Mouse (Mus musculus): ENCODE measurements around the gene Akr1c18. TPM values are rescaled to one million over a fixed set of nuclear protein-coding genes. Genes with fewer than 3 reads are reported as not detected.
"Not testable (repeated sequence)": the region's sequence is repeated elsewhere in the genome, so short reads cannot be mapped to it uniquely, and the experiment has no call there.

Akr1c18 gene
- polyA plus RNA-seq (2015; fragmentation: Nextera tagmentation; extraction: Ambion mirVana), result 0.27 TPM in 1 of 2 replicates, not detected in the other

GRCm38 (mm10) chr13:4150518-4150917, at the start of gene Akr1c18:
Gene Akr1c18 (minus strand): TSS chr13:4150654.
- Histone ChIP-seq H3K36me3 (ENCODE audit: poor library complexity, severe bottlenecking) (no peaks in the 10 kb centered on the region), H3K4me3 (no peak within 1 kb of the TSS), H3K4me1 (no peaks in the 10 kb centered on the region), H3K27ac (no peak within 1 kb of the TSS), H3K4me2 (no peak within 1 kb of the TSS), H3K9me3 (replicated peaks) (no peaks in the 10 kb centered on the region), H3K27me3 (no peaks in the 10 kb centered on the region), H3K9ac (no peak within 1 kb of the TSS)
- WGBS, result 75% methylated on average over 5 of the region's 5 CpGs
- no peak for ATAC-seq

GRCm38 (mm10) chr13:4192511-4192910, 42.1 kb upstream of the Akr1c18 start:
- 78% methylated on average over 3 of the region's 3 CpGs for WGBS
- H3K27me3 ChIP-seq, result no peaks in the 10 kb centered on the region
- no peaks in the 10 kb centered on the region for H3K36me3 ChIP-seq (ENCODE audit: poor library complexity, severe bottlenecking)
- no peaks in the 10 kb centered on the region for H3K9me3 ChIP-seq (replicated peaks)
- H3K4me1 ChIP-seq, result no peaks in the 10 kb centered on the region
- ATAC-seq, result no peak
- H3K4me2 ChIP-seq, result no peak overlapping the region
- H3K4me3 ChIP-seq, result no peak overlapping the region
- no peak overlapping the region for H3K9ac ChIP-seq
- no peak overlapping the region for H3K27ac ChIP-seq

- WGBS, result 51% methylated on average over 3 of the region's 3 CpGs
Observed at GRCm38 (mm10) chr13:4190904-4191303, 40.5 kb upstream of the Akr1c18 start, which contains the start of gene Akr1c13. Gene Akr1c13 (plus strand): TSS chr13:4191150.

GRCm38 (mm10) chr13:4188174-4188573, 37.7 kb upstream of the Akr1c18 start:
- H3K4me1 ChIP-seq, result no peaks in the 10 kb centered on the region
- no peak overlapping the region for H3K9ac ChIP-seq
- no peaks in the 10 kb centered on the region for H3K36me3 ChIP-seq (ENCODE audit: poor library complexity, severe bottlenecking)
- ATAC-seq, result no peak
- H3K27me3 ChIP-seq, result no peaks in the 10 kb centered on the region
- H3K4me2 ChIP-seq, result no peak overlapping the region
- H3K4me3 ChIP-seq, result no peak overlapping the region
- H3K27ac ChIP-seq, result no peak overlapping the region
- no peaks in the 10 kb centered on the region for H3K9me3 ChIP-seq (replicated peaks)
- WGBS, result 93% methylated on average over 2 of the region's 2 CpGs

More at GRCm38 (mm10) chr13:4190904-4191303, 40.5 kb upstream of the Akr1c18 start, which contains the start of gene Akr1c13:
- H3K4me3 ChIP-seq, result no peak within 1 kb of the TSS
- no peaks in the 10 kb centered on the region for H3K9me3 ChIP-seq (replicated peaks)
- H3K4me1 ChIP-seq, result no peaks in the 10 kb centered on the region
- H3K27ac ChIP-seq, result no peak within 1 kb of the TSS
- H3K4me2 ChIP-seq, result no peak within 1 kb of the TSS
- H3K9ac ChIP-seq, result no peak within 1 kb of the TSS
- ATAC-seq, result no peak
- H3K36me3 ChIP-seq (ENCODE audit: poor library complexity, severe bottlenecking), result no peaks in the 10 kb centered on the region
- no peaks in the 10 kb centered on the region for H3K27me3 ChIP-seq

- not testable (repeated sequence) for H3K4me2 ChIP-seq; H3K4me1 ChIP-seq; ATAC-seq; H3K27ac ChIP-seq; H3K36me3 ChIP-seq (ENCODE audit: poor library complexity, severe bottlenecking); H3K4me3 ChIP-seq; H3K27me3 ChIP-seq; H3K9me3 ChIP-seq (replicated peaks); H3K9ac ChIP-seq
- 83% methylated on average over 7 of the region's 7 CpGs for WGBS
Observed at GRCm38 (mm10) chr13:4186641-4187411, 36.4 kb upstream of the Akr1c18 start.

- Histone ChIP-seq H3K9me3 (replicated peaks) (no peaks in the 10 kb centered on the region), H3K27ac (no peak overlapping the region), H3K9ac (no peak overlapping the region), H3K4me1 (no peaks in the 10 kb centered on the region), H3K4me2 (no peak overlapping the region), H3K27me3 (no peaks in the 10 kb centered on the region), H3K36me3 (ENCODE audit: poor library complexity, severe bottlenecking) (no peaks in the 10 kb centered on the region), H3K4me3 (no peak overlapping the region)
- 64% methylated on average over 9 of the region's 9 CpGs for WGBS
- ATAC-seq, result no peak
Observed at GRCm38 (mm10) chr13:4183116-4183515, 32.7 kb upstream of the Akr1c18 start.

GRCm38 (mm10) chr13:4181321-4181720, 30.9 kb upstream of the Akr1c18 start:
- not testable (repeated sequence) for H3K4me1 ChIP-seq; H3K9me3 ChIP-seq (replicated peaks); H3K27me3 ChIP-seq; H3K9ac ChIP-seq; H3K27ac ChIP-seq; H3K36me3 ChIP-seq (ENCODE audit: poor library complexity, severe bottlenecking); H3K4me3 ChIP-seq; ATAC-seq; H3K4me2 ChIP-seq
- 87% methylated on average over 4 of the region's 4 CpGs for WGBS

GRCm38 (mm10) chr13:4172978-4173377, 22.5 kb upstream of the Akr1c18 start:
- ATAC-seq, result no peak
- H3K9me3 ChIP-seq (replicated peaks), result no peaks in the 10 kb centered on the region
- WGBS, result 86% methylated on average over 2 of the region's 2 CpGs
- no peak overlapping the region for H3K4me3 ChIP-seq
- H3K9ac ChIP-seq, result no peak overlapping the region
- H3K4me1 ChIP-seq, result no peaks in the 10 kb centered on the region
- H3K27me3 ChIP-seq, result no peaks in the 10 kb centered on the region
- H3K4me2 ChIP-seq, result no peak overlapping the region
- no peaks in the 10 kb centered on the region for H3K36me3 ChIP-seq (ENCODE audit: poor library complexity, severe bottlenecking)
- H3K27ac ChIP-seq, result no peak overlapping the region

GRCm38 (mm10) chr13:4168006-4168405, 17.6 kb upstream of the Akr1c18 start:
- no peaks in the 10 kb centered on the region for H3K4me1 ChIP-seq
- 48% methylated on average over 1 of the region's 1 CpGs for WGBS
- no peak for ATAC-seq

GRCm38 (mm10) chr13:4155286-4155685, 4.8 kb upstream of the Akr1c18 start:
- 45% methylated on average over 2 of the region's 2 CpGs for WGBS
- H3K36me3 ChIP-seq (ENCODE audit: poor library complexity, severe bottlenecking), result no peaks in the 10 kb centered on the region
- no peak overlapping the region for H3K4me3 ChIP-seq
- no peak overlapping the region for H3K9ac ChIP-seq
- no peak overlapping the region for H3K4me2 ChIP-seq
- no peaks in the 10 kb centered on the region for H3K9me3 ChIP-seq (replicated peaks)
- H3K27me3 ChIP-seq, result no peaks in the 10 kb centered on the region
- no peaks in the 10 kb centered on the region for H3K4me1 ChIP-seq
- no peak for ATAC-seq
- no peak overlapping the region for H3K27ac ChIP-seq

More at GRCm38 (mm10) chr13:4168006-4168405, 17.6 kb upstream of the Akr1c18 start:
- Histone ChIP-seq H3K9me3 (replicated peaks) (no peaks in the 10 kb centered on the region), H3K4me2 (no peak overlapping the region), H3K9ac (no peak overlapping the region), H3K36me3 (ENCODE audit: poor library complexity, severe bottlenecking) (no peaks in the 10 kb centered on the region), H3K4me3 (no peak overlapping the region), H3K27me3 (no peaks in the 10 kb centered on the region), H3K27ac (no peak overlapping the region)

- H3K4me2 ChIP-seq, result no peak overlapping the region
- no peaks in the 10 kb centered on the region for H3K36me3 ChIP-seq (ENCODE audit: poor library complexity, severe bottlenecking)
- no peak overlapping the region for H3K4me3 ChIP-seq
- no peak overlapping the region for H3K9ac ChIP-seq
- no peaks in the 10 kb centered on the region for H3K4me1 ChIP-seq
- no peaks in the 10 kb centered on the region for H3K27me3 ChIP-seq
- H3K27ac ChIP-seq, result no peak overlapping the region
- WGBS, result 83% methylated on average over 3 of the region's 3 CpGs
- H3K9me3 ChIP-seq (replicated peaks), result no peaks in the 10 kb centered on the region
- ATAC-seq, result no peak
Observed at GRCm38 (mm10) chr13:4153593-4153992, 3.1 kb upstream of the Akr1c18 start.

- no peaks in the 10 kb centered on the region for H3K27me3 ChIP-seq
- no peaks in the 10 kb centered on the region for H3K36me3 ChIP-seq (ENCODE audit: poor library complexity, severe bottlenecking)
- no peak overlapping the region for H3K9ac ChIP-seq
- WGBS, result 75% methylated on average over 2 of the region's 2 CpGs
- H3K27ac ChIP-seq, result no peak overlapping the region
- ATAC-seq, result no peak
- no peaks in the 10 kb centered on the region for H3K4me1 ChIP-seq
- H3K4me2 ChIP-seq, result no peak overlapping the region
- no peak overlapping the region for H3K4me3 ChIP-seq
- H3K9me3 ChIP-seq (replicated peaks), result no peaks in the 10 kb centered on the region
Observed at GRCm38 (mm10) chr13:4152908-4153307, 2.5 kb upstream of the Akr1c18 start.

GRCm38 (mm10) chr13:4144261-4144660, 6.2 kb downstream of the Akr1c18 start:
- Histone ChIP-seq H3K9me3 (replicated peaks) (no peaks in the 10 kb centered on the region), H3K4me2 (no peak overlapping the region), H3K27ac (no peak overlapping the region), H3K4me3 (no peak overlapping the region), H3K9ac (no peak overlapping the region), H3K4me1 (no peaks in the 10 kb centered on the region), H3K27me3 (no peaks in the 10 kb centered on the region), H3K36me3 (ENCODE audit: poor library complexity, severe bottlenecking) (no peaks in the 10 kb centered on the region)
- 69% methylated on average over 1 of the region's 1 CpGs for WGBS
- ATAC-seq, result no peak

Measured in forebrain, embryonic 13.5 days (tissue).